Mouse (Mus musculus): ENCODE data around the gene Jak1. TPM values are rescaled to one million over a fixed set of nuclear protein-coding genes. Genes with fewer than 3 reads are reported as not detected.
A peak's percentile ranks its signal among the peaks of the same experiment; 100 is the strongest.

Gene Jak1
- polyA plus RNA-seq, 1 experiment from 2014 or later = 53.9 TPM

DNA sequence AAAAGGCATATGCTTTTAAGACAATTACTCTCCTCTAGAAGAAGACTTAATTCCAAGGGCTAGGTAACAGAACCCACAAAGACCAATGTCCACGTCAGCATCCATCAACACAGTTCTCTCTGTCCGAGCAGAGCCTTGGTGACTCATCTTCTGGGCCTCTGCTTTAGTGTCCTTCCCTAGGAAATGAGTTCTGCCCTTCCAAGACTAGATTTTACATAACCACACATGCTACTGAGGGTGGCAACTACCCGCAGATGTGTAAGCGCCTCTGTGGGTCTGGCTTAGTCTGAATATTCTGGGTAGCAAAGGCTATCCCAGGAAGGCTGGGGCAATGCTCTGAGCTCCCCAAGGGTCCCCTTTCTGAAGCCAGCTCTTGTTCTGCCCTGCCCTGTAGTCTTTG, 99.3 kb downstream of the Jak1 start:
- no peaks in the 10 kb centered on the region for H3K4me1 ChIP-seq
- peaks cover 51% of the 10 kb centered on the region for H3K36me3 ChIP-seq
- no peak overlapping the region for H3K27ac ChIP-seq
- no peak for DNase-seq (ENCODE audit: low spot score)
- no peaks in the 10 kb centered on the region for H3K9me3 ChIP-seq (replicated peaks)
- 84% methylated on average over 4 of the region's 4 CpGs for WGBS
- no peaks in the 10 kb centered on the region for H3K27me3 ChIP-seq (ENCODE audit: low read depth, poor library complexity, severe bottlenecking)
- H3K4me3 ChIP-seq = no peak overlapping the region

DNA sequence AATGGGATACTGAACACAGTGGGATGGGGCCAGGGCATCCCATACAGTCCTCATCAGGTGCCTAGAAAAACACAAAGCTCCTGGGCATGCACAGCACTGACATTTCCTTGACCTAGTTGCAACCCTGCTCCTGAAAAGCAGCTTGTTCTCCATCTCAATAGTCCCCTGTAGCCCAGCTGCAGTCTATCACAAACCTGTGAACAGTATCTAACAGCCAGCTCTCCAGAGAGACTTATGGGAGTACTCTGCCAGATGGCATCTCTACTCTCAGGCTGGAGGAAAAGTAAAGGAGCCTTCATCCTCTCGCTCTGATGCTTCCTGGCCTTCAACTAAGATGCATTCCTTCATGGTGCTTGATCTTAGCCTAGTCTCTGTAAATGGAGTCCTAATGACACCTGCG, 100.4 kb downstream of the Jak1 start:
- Histone ChIP-seq H3K27me3 (ENCODE audit: low read depth, poor library complexity, severe bottlenecking) (no peaks in the 10 kb centered on the region), H3K4me3 (no peak overlapping the region), H3K9me3 (replicated peaks) (no peaks in the 10 kb centered on the region), H3K36me3 (peaks cover 51% of the 10 kb centered on the region), H3K27ac (no peak overlapping the region), H3K4me1 (peaks cover 6% of the 10 kb centered on the region)
- no peak for DNase-seq (ENCODE audit: low spot score)
- 96% methylated on average over 2 of the region's 2 CpGs for WGBS

DNA sequence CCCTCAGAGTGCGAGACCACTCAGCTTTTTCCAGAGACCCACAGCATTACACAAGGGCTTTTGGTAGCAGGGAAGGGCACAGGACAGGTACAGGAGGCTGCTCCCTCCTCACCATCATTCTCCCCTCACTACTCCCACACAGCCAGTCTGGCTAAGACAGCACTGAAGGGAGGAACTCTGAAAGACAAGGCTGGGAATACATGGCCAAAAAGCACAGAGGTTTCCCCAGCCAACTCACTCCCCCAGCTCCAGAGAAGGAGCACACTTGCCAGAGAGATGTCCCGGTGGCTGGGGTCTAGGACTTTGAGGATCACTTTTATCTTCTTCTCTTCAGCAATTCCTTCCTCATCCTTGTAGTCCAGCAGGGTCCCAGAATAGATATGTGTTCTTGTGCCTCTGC, 100.9 kb downstream of the Jak1 start:
- H3K36me3 ChIP-seq = peaks cover 54% of the 10 kb centered on the region
- H3K4me1 ChIP-seq = peaks cover 11% of the 10 kb centered on the region
- no peaks in the 10 kb centered on the region for H3K9me3 ChIP-seq (replicated peaks)
- H3K27ac ChIP-seq = no peak overlapping the region
- H3K27me3 ChIP-seq (ENCODE audit: low read depth, poor library complexity, severe bottlenecking) = no peaks in the 10 kb centered on the region
- 87% methylated on average over 2 of the region's 2 CpGs for WGBS
- no peak overlapping the region for H3K4me3 ChIP-seq
- DNase-seq (ENCODE audit: low spot score) = no peak

DNA sequence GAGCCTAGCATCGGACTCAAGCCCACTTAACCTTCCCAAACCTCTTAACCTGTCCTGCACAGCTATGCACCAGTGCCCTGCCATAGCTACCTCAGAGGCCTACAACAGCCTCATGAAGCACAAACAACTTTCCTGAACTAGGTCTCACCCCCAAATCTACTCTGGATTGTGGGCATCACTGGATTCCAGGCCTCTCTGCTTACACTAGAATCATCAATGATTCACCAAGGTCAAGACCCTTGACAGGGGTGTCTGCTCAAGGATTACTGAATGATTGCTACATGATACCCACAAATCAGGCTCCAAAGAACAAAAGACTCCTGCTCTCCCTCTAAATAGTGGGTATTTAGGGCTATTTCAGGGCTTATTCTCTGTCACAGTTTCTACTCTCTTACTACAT, 104.3 kb downstream of the Jak1 start:
- no peak for DNase-seq (ENCODE audit: low spot score)
- Histone ChIP-seq H3K4me3 (no peak overlapping the region), H3K27me3 (ENCODE audit: low read depth, poor library complexity, severe bottlenecking) (no peaks in the 10 kb centered on the region), H3K4me1 (peaks cover 16% of the 10 kb centered on the region), H3K9me3 (replicated peaks) (no peaks in the 10 kb centered on the region), H3K27ac (no peak overlapping the region), H3K36me3 (peaks cover 79% of the 10 kb centered on the region)
- 90% methylated on average over 1 of the region's 1 CpGs for WGBS

DNA sequence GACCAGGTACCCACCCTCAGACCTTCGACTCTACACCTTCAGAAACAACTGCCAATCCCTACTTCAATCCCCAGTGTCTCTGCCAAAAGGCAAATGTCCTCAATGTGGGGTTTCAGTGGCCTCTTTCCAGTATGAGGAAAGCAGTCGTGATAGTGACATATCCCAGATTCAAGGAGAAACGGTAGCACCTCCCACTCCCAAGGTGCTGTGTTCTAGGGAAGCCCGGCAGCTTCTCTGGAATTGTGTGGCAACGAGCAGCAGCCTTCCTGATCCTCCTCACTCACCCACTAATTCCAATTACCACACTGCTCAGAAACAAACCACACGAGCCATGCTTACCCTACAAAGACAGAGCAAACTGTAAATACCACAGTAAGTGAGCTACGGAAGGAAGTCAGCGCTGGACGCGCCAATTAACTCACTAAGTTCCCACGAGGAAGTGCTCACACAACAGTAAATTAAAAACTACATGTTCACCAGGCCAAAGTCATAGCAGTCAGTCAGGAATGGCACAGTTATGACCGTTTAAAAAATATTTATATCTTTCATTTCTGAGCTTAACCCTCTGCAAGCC, 105.8 kb downstream of the Jak1 start:
- Histone ChIP-seq H3K4me1 (peaks cover 16% of the 10 kb centered on the region), H3K27me3 (ENCODE audit: low read depth, poor library complexity, severe bottlenecking) (no peaks in the 10 kb centered on the region), H3K27ac (peak overlapping the region; percentile 56; the same call in 1 of the 2 replicates), H3K36me3 (peaks cover 83% of the 10 kb centered on the region), H3K4me3 (no peak overlapping the region), H3K9me3 (replicated peaks) (no peaks in the 10 kb centered on the region)
- 81% methylated on average over 12 of the region's 12 CpGs for WGBS
- no peak for DNase-seq (ENCODE audit: low spot score)

DNA sequence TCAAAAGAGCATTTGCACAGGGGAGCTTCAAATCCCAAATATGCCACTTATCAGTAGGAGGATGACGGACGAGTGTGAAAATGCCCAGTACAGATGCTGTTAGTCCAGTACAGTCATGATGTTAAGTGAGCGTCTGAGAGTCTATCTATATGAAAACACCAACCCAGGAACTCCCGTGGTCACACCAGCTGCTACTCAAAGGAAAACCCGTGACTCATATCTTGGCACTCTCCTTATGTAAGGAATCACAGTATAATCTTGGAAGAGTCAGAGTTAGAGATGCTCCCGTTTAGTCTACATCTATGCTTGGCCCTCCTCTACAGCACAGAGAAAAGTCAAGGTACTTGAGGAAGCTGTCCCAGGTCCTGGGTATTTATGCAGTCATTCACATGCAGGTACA, 106.8 kb downstream of the Jak1 start:
- 94% methylated on average over 6 of the region's 6 CpGs for WGBS
- Histone ChIP-seq H3K9me3 (replicated peaks) (no peaks in the 10 kb centered on the region), H3K27ac (no peak overlapping the region), H3K4me1 (peaks cover 16% of the 10 kb centered on the region), H3K4me3 (no peak overlapping the region), H3K36me3 (peaks cover 81% of the 10 kb centered on the region), H3K27me3 (ENCODE audit: low read depth, poor library complexity, severe bottlenecking) (no peaks in the 10 kb centered on the region)
- no peak for DNase-seq (ENCODE audit: low spot score)

DNA sequence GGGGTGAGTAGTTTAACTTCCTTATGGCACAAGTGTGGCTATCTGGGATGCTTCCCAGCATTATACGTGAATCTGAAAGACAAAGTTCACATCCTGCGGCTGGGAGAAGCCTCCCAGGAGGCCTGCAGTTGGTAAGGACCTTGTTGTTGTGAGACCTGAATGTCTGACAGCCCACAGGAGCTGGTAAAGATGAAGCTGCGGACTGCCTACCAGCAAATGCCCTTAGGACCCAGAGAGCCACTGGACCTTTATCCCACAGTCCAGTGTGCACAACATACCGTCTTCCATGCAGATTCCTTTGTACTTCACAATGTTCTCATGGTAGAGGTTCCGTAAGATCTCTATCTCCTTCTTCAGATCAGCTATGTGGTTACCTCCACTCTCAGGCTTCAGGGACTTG, 107.6 kb downstream of the Jak1 start:
- H3K4me3 ChIP-seq = no peak overlapping the region
- DNase-seq (ENCODE audit: low spot score) = no peak
- peaks cover 16% of the 10 kb centered on the region for H3K4me1 ChIP-seq
- no peaks in the 10 kb centered on the region for H3K9me3 ChIP-seq (replicated peaks)
- no peaks in the 10 kb centered on the region for H3K27me3 ChIP-seq (ENCODE audit: low read depth, poor library complexity, severe bottlenecking)
- 94% methylated on average over 5 of the region's 5 CpGs for WGBS
- H3K36me3 ChIP-seq = peaks cover 80% of the 10 kb centered on the region
- no peak overlapping the region for H3K27ac ChIP-seq

DNA sequence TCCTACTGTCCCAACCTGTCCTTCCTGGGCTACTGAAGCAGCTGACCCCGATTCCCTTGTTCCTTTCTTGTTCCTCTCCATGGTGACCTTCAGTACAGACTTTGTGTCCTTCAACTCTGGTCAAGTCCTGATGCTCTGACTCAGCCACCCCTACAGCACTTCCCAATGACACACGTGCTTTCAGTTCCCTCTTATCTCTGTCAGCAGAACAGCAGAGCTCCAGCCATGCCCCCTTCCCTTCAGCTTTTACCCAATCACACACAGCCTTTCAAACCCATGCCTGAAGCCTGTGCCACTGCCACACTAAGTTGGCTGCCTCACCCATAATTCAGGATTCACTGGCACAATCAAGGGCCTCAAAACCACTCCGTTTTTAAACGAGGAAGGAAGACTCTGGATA, 109.5 kb downstream of the Jak1 start:
- DNase-seq (ENCODE audit: low spot score) = no peak
- peaks cover 80% of the 10 kb centered on the region for H3K36me3 ChIP-seq
- WGBS = 84% methylated on average over 4 of the region's 4 CpGs
- peaks cover 16% of the 10 kb centered on the region for H3K4me1 ChIP-seq
- no peak overlapping the region for H3K27ac ChIP-seq
- no peak overlapping the region for H3K4me3 ChIP-seq
- H3K9me3 ChIP-seq (replicated peaks) = no peaks in the 10 kb centered on the region
- no peaks in the 10 kb centered on the region for H3K27me3 ChIP-seq (ENCODE audit: low read depth, poor library complexity, severe bottlenecking)

DNA sequence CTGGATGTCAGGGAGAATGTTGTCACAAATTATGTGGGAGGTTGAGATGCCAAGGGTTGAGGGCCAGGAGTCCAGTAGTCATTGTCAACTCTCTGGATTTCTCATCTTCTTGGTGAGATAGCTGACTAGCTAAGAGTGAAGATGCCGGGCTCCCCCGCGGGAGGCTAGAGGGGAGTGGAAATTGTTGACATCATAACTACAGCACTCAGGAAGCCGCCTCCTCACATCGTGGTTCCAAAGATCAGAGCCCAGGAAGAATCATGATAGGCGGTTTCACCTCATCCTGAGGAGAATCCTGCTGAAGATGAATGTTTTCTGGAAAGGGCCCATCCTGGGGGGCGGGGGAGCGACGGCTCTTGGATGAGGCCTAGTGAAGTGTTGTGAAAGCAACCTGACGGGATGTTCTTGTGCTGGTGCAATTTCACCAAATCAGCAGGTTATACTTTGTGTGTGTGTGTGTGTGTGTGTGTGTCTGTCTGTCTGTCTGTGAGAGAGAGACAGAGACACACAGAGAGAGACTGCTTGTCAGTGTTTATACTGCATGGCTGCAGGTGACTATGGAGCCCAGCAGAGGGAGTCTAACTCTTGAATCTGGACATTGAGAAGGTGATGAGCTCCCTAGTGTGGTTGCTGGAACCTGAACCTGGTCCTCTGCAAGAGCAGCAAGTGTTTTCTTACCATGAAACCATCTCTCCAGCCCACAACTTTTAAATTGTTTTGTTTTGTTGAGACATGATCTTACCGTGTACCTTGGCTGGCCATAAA, 118.0 kb downstream of the Jak1 start:
- no peaks in the 10 kb centered on the region for H3K4me1 ChIP-seq
- no peak overlapping the region for H3K27ac ChIP-seq
- no peak overlapping the region for H3K4me3 ChIP-seq
- peaks cover 24% of the 10 kb centered on the region for H3K36me3 ChIP-seq
- H3K9me3 ChIP-seq (replicated peaks) = no peaks in the 10 kb centered on the region
- H3K27me3 ChIP-seq (ENCODE audit: low read depth, poor library complexity, severe bottlenecking) = no peaks in the 10 kb centered on the region
- 89% methylated on average over 11 of the region's 11 CpGs for WGBS
- DNase-seq (ENCODE audit: low spot score) = no peak

DNA sequence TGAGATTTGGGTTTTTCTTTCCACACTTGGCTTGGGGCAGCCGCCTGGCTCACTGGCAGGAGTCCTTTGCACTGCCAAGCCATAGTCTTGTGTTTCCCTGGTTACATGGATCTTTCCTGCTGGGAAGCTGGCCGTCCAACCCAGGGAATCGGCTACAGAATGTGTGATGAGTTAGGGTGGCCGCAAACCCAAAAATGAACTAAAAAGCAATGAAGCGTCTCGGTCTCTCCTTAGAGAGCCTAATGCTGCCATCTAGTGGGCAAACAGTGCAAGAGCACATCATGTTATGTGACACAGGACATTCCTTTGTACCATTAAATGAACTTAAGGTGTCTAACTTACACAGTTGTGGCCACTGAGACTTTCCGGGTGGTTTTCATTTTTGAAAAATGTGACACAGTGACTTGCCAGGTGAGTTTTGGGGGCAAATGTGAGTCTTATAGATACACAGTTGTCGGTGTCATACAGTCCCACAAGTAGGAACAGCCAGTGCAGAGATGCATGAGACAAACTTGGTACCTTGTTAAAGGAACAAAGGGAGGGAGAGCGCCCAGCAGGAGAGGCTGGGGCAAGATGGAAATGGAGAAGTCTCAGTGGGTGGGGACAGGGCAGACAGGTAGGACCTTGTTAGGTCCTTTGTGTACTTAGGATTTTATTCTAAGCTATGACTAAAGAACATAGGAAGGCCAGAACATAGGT, 118.9 kb downstream of the Jak1 start:
- no peaks in the 10 kb centered on the region for H3K9me3 ChIP-seq (replicated peaks)
- peak; percentile 69 for DNase-seq (ENCODE audit: low spot score)
- H3K27me3 ChIP-seq (ENCODE audit: low read depth, poor library complexity, severe bottlenecking) = no peaks in the 10 kb centered on the region
- no peak overlapping the region for H3K27ac ChIP-seq
- WGBS = 41% methylated on average over 9 of the region's 9 CpGs
- H3K36me3 ChIP-seq = peaks cover 18% of the 10 kb centered on the region
- H3K4me1 ChIP-seq = no peaks in the 10 kb centered on the region
- H3K4me3 ChIP-seq = no peak overlapping the region

DNA sequence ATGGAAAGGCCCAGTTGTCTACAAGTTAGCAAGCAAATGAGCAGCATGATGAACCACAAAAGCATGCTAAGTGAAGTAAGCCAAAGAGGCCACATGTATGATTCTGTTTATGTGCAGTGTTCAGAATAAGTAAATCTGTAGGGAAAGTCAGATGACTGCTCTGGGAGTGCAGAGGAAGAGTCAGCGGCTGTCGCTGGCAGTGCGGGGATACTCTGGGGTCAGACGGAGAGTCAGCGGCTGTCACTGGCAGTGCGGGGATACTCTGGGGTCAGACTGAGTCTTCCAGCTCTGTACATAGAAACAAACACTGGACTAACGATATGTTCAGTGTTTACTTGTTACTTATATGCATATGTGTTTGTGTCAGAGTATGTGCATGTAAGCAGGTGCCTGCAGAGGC, 120.3 kb downstream of the Jak1 start:
- H3K4me1 ChIP-seq = no peaks in the 10 kb centered on the region
- H3K27ac ChIP-seq = no peak overlapping the region
- no peak for DNase-seq (ENCODE audit: low spot score)
- H3K4me3 ChIP-seq = no peak overlapping the region
- no peaks in the 10 kb centered on the region for H3K27me3 ChIP-seq (ENCODE audit: low read depth, poor library complexity, severe bottlenecking)
- H3K9me3 ChIP-seq (replicated peaks) = no peaks in the 10 kb centered on the region
- peaks cover 8% of the 10 kb centered on the region; the same call in 1 of the 2 replicates for H3K36me3 ChIP-seq
- WGBS = 89% methylated on average over 7 of the region's 7 CpGs

DNA sequence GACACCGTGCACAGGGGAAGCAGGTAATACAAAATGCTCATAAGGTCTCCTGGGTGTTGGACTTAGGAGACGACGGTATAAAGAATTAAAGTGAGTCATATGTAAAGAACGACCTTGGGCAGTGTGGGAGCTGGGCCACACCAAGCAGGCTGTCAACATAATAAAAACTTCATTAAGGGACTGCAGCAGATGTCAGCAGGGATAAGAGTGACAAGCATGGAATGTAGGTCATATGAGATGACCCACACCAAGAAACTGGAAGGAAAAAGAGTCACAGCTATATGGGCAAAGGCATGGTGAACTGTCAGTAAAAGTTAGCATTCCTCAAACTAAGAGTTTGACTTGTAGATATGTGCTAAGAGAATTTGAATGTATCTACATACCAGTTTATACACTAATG, 120.7 kb downstream of the Jak1 start:
- DNase-seq (ENCODE audit: low spot score) = no peak
- Histone ChIP-seq H3K27ac (no peak overlapping the region), H3K4me1 (no peaks in the 10 kb centered on the region), H3K4me3 (no peak overlapping the region), H3K9me3 (replicated peaks) (no peaks in the 10 kb centered on the region), H3K27me3 (ENCODE audit: low read depth, poor library complexity, severe bottlenecking) (no peaks in the 10 kb centered on the region), H3K36me3 (peaks cover 8% of the 10 kb centered on the region; the same call in 1 of the 2 replicates)
- 83% methylated on average over 4 of the region's 4 CpGs for WGBS

DNA sequence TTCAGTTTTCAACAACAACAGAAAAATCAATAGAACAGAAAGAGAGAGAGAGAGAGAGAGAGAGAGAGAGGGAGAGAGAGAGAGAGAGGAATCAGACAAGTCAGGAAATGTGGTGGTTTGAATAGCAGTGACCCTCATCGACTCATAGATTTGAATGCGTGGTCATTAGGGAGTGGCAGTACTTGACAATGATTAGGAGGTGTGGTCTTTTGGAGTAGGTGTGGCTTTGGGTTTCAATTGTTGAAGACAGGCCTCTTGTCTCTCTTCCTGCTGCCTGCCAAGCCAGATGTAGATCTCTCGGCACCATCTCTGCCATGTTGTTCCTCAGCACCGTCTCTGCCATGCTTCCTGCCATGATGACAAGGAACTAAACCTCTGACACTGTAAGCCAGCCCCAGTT, 121.2 kb downstream of the Jak1 start:
- no peaks in the 10 kb centered on the region for H3K9me3 ChIP-seq (replicated peaks)
- no peaks in the 10 kb centered on the region for H3K4me1 ChIP-seq
- 91% methylated on average over 4 of the region's 4 CpGs for WGBS
- H3K4me3 ChIP-seq = no peak overlapping the region
- H3K27ac ChIP-seq = no peak overlapping the region
- DNase-seq (ENCODE audit: low spot score) = no peak
- H3K36me3 ChIP-seq = peaks cover 8% of the 10 kb centered on the region; the same call in 1 of the 2 replicates
- no peaks in the 10 kb centered on the region for H3K27me3 ChIP-seq (ENCODE audit: low read depth, poor library complexity, severe bottlenecking)
